26 mouse cellular contexts compared by ENCODE assay signal in genomic region chr13:112135777-112136176, GRCm38 (mm10).
"Had no signal": no experiment of that assay in that cellular context is flagged by ENCODE, and none has a peak within 500 bp of the region (broad histone marks: within the 10 kb centered on the region; RNA-seq: fewer than 3 reads in every experiment).

No protein-coding gene starts in this region.

- H3K4me2 ChIP-seq: embryonic facial prominence, embryonic 12.5 days; embryonic facial prominence, embryonic 13.5 days; embryonic facial prominence, embryonic 15.5 days; forebrain, embryonic 12.5 days; forebrain, embryonic 13.5 days; forebrain, embryonic 15.5 days had no signal

- ATAC-seq: forebrain, embryonic 13.5 days; forebrain, embryonic 14.5 days; forebrain, embryonic 15.5 days; forebrain, embryonic 16.5 days; forebrain, postnatal 0 days had no signal

- H3K27ac ChIP-seq: embryonic facial prominence, embryonic 10.5 days; embryonic facial prominence, embryonic 12.5 days; embryonic facial prominence, embryonic 13.5 days; embryonic facial prominence, embryonic 15.5 days; forebrain, embryonic 10.5 days; forebrain, embryonic 12.5 days; forebrain, embryonic 13.5 days; forebrain, embryonic 15.5 days; gastrocnemius, adult 2 months; heart, adult 2 months had no signal

- DNase-seq: cerebellum, adult 9-10 months; cerebellum, adult 9-11 months; cerebellum, postnatal 10 days; cerebellum, postnatal 14 days; cerebellum, postnatal 25 days; cerebellum, postnatal 36 days; embryo, embryonic 11 days; forebrain, postnatal 0 days; gastrocnemius, adult 2 months; gastrocnemius, postnatal 10 days; gastrocnemius, postnatal 14 days; gastrocnemius, postnatal 25 days; gastrocnemius, postnatal 36 days; heart, adult 18-20 months; heart, adult 2 months had no signal

- H3K4me1 ChIP-seq: embryonic facial prominence, embryonic 15.5 days had no signal

- H3K27me3 ChIP-seq: embryonic facial prominence, embryonic 12.5 days; embryonic facial prominence, embryonic 13.5 days; embryonic facial prominence, embryonic 15.5 days had no signal

- H3K36me3 ChIP-seq: embryonic facial prominence, embryonic 10.5 days; embryonic facial prominence, embryonic 12.5 days; embryonic facial prominence, embryonic 13.5 days; embryonic facial prominence, embryonic 15.5 days; forebrain, embryonic 10.5 days; forebrain, embryonic 12.5 days; forebrain, embryonic 15.5 days had no signal

- H3K4me3 ChIP-seq: embryonic facial prominence, embryonic 10.5 days; embryonic facial prominence, embryonic 12.5 days; embryonic facial prominence, embryonic 13.5 days; embryonic facial prominence, embryonic 15.5 days; erythroblast, embryonic 14.5 days; forebrain, embryonic 10.5 days; forebrain, embryonic 12.5 days; forebrain, embryonic 13.5 days; forebrain, embryonic 15.5 days; gastrocnemius, adult 2 months; heart, adult 2 months had no signal

- H3K9me3 ChIP-seq: embryonic facial prominence, embryonic 10.5 days; embryonic facial prominence, embryonic 12.5 days; embryonic facial prominence, embryonic 13.5 days; embryonic facial prominence, embryonic 15.5 days; forebrain, embryonic 10.5 days; forebrain, embryonic 12.5 days; forebrain, embryonic 13.5 days; forebrain, embryonic 15.5 days had no signal

- H3K9ac ChIP-seq: embryonic facial prominence, embryonic 12.5 days; embryonic facial prominence, embryonic 13.5 days; embryonic facial prominence, embryonic 15.5 days; forebrain, embryonic 12.5 days; forebrain, embryonic 13.5 days; forebrain, embryonic 15.5 days; forebrain, postnatal 0 days had no signal
